Mouse (Mus musculus): ENCODE measurements around the gene Grb10.
A peak's percentile ranks its signal among the peaks of the same experiment; 100 is the strongest.

Grb10 gene

DNA sequence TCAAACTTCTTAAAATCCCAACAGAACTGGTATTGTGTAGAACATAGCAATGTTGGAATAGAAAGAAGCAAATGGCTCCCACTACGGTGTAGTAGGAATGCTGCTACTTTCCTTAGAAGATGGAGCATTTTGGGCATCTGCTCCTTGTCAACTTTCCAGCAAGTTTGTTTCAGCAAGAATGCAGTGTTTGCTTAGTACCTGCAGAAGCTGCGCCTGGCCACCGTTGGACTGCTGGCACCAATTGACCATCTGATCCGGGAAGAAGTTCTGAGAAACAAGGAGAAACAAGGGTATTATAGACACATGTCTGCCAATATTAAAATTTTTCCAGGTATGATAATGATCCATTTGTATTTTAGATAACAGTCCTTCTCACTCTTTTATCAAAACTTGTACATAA, 92.7 kb downstream of the Grb10 start:
- DNase-seq (ENCODE audit: low spot score) = no peak

DNA sequence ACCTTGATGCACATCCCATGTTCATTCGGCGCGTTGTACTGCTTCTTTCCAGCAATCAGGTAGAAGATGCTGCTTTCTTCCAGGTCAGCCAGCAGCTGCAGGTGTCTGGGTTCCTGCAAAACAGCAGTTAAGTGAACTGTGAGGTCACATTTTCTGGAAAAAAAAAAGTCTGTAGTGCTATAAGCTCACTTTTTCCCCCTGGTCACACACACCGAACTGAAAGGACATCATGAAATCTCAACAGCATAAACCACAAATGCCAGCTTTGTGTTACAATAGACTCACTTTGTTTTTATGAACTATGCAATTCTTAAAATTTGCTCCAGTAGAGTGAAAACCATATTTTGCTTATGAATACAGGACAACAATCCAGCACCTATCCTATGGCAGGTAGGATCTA, 93.7 kb downstream of the Grb10 start:
- DNase-seq (ENCODE audit: low spot score) = no peak

GRCm38 (mm10) chr11:11944082-11944349, 94.5 kb downstream of the Grb10 start:
- DNase-seq (ENCODE audit: low spot score) = no peak

- no peak for DNase-seq (ENCODE audit: low spot score)
Observed at GRCm38 (mm10) chr11:11943240-11944081, 95.0 kb downstream of the Grb10 start.

GRCm38 (mm10) chr11:11942320-11943217, 95.9 kb downstream of the Grb10 start:
- DNase-seq (ENCODE audit: low spot score) = no peak

DNA sequence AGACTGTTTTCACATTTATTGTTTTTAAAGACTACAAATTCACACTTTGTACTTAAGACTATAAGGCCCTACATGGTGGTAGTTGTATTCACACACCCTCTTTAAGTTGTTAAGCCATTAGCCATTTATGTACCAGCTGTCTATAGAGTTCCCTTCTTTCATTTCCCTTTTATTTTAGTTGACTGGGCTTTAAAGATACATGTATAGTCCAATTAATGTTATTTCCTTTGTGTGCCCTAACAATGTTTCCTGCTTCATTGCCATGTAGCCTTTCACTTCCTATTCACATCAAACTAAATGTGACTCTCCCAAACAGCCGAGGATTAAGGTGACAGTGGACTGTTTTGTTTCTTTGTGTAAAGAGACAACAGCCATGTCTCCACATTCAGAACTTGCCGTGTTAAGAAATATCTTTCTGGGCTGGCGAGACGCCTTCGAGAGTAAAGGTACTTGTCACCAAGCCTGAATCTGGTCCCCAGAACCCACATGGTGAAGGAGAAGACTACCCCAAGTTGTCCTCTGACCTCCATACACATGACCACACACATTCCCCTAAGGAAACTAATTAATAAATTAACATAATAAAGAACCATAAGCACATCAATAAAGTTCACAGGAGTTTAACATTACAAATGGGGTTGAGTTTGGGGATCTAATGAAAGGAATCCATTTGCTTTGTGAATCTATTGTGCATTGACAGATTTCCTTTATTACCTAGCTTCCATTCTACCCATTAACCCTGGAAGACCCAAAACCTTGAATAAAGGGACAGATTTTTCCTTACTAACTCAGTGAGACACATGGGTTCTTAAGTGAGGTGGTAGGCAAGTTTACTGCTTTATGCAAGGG, 97.4 kb downstream of the Grb10 start:
- DNase-seq (ENCODE audit: low spot score) = no peak

GRCm38 (mm10) chr11:11939611-11940010, 98.9 kb downstream of the Grb10 start:
- DNase-seq (ENCODE audit: low spot score) = no peak

GRCm38 (mm10) chr11:11938591-11938990, 99.9 kb downstream of the Grb10 start:
- DNase-seq (ENCODE audit: low spot score) = no peak

DNA sequence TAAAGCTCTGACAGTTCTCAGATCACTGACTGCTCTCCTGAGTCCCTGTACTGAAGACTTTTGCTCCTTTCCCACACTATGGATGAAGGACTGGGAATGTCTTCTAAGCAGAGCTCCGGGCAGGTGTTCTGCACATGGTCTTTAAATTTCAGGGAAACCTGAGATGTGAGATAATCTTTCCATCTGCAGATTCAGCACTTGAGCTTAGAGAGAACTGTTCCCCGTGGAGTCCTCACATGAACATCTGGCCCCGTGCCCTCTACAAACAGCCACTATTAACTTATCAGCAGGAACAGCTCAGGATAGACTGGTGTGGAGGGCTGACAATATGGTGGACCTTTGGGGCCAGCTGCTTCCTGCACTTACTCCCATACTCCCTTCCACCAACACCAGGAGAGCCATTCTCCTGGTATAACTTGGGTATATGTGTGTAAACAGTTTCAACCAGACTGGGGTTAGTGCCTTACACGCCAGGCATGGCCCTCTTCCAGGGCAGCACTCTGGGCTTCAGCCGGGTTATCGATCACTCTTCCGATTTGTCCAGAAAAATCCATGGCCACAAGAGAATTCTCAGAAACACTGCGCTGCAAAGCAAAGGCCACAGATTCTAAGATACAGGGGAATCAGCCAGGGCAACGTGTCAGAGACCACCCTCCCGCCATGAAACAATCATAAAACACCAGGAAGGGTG, 101.0 kb downstream of the Grb10 start:
- DNase-seq (ENCODE audit: low spot score) = no peak

DNA sequence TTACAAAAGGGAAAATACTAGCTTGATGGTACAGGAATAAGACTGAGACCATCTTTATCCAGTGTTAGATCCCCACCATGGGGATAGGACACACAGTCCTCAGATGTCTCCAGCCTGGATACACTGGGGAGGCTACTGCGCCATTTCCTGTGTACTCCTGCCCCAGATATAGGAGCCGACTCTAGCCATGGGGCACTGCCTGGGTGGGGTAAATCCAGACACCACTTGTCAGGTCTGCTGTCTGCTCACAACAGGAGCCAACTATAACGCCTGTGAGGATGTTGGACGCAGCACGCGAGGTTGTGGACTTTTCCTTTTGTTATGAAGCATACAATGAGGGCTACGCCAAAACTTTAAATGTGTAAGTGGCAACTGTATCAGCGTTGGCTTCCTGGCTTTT, 103.7 kb downstream of the Grb10 start:
- DNase-seq (ENCODE audit: low spot score) = no peak

- DNase-seq (ENCODE audit: low spot score) = peak; percentile 12
Observed at GRCm38 (mm10) chr11:11932102-11932789, 106.2 kb downstream of the Grb10 start.

- no peak for DNase-seq (ENCODE audit: low spot score)
Observed at GRCm38 (mm10) chr11:11931688-11932087, 106.8 kb downstream of the Grb10 start.

- DNase-seq (ENCODE audit: low spot score) = no peak
Observed at GRCm38 (mm10) chr11:11930527-11930926, 108.0 kb downstream of the Grb10 start.

- DNase-seq (ENCODE audit: low spot score) = no peak
Observed at GRCm38 (mm10) chr11:11929059-11929458, 109.4 kb downstream of the Grb10 start.

DNA sequence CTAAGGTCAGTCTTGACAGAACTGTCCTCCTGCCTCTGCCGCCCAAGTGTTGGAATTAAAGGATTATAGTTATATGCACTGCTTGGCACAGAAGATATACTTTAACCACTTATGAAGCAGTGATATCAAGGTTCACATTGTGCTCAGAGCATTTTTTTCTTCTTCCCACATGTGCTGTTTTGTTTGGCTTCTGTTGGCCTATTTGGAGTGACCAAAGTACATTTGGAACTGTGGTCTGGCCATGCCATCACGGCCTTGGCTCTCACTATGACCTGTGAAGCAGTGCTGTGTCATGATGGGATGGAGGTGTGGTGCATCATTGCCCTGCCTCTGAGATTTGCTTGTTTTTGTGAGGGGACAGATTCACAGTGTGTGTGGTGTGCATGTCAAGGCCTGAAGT, 109.9 kb downstream of the Grb10 start:
- no peak for DNase-seq (ENCODE audit: low spot score)

- no peak for DNase-seq (ENCODE audit: low spot score)
Observed at GRCm38 (mm10) chr11:11923900-11924299, 114.6 kb downstream of the Grb10 start.

DNA sequence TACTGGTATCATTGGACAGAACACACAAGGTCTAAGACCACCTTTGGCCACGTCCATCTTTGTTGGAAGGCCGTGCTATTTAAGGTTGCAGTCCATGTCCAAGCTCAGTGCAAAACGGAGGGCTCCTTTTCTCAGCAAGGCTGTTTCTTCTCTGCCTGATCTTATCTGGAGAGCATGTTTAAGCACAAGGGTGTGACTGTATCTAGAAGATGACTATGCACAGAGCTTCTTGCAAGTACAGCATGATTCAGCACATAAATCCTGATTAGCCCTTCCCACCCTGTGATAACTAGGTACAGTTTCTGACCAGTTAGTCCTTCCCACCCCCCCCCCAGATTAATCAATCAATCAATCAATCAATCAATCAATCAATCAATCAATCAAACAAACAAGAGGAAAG, 115.1 kb downstream of the Grb10 start:
- no peak for DNase-seq (ENCODE audit: low spot score)

DNA sequence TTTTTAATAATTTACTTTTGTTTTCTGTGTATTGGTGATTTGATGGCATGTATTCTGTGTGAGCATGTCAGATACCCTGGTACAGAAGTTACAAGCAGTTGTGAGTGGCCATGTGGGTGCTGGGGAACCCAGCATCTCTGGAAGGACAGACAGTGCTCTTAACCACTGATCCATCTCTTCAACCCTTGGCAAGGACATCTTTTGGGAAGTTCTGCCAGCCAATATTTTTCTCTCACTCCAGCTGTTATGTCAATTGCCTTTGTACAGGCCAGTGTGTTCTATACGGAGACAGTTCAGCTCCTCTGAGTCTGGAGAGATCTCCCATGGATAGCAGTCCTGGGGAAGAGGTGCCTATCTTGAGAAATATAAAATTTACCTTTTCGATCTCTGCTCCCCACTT, 116.4 kb downstream of the Grb10 start:
- DNase-seq (ENCODE audit: low spot score) = no peak

DNA sequence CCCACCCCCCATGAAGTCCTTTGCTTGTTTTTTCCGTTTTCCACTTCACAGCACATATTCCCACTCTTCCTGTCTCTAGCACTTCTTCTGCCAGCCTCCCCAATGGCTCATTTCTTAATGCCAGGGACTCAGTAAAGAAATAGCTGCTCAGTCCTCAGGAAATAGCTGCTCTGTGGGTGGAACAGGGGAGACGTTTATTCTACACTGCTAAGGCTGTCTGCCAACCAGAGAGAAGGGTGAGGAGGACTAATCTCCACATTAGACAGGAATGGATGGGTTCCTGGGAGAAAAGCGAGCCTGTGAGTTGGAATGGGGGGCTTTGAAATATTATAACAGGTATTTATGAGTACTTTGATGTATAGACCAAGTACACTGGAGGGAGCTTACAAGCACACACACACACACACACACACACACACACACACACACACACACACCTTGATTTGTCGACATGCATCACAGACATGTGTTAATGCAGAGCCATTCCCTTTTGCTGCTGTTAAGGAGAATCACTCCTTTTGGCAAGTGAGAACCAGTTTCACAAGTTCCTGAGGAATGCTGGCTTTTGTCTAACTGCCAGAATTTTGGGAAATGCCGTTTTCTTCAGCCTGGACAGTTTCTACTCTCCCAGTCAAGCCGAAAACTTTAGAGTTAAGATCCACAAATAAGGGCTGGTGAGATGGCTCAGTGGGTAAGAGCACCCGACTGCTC, 130.6 kb downstream of the Grb10 start:
- DNase-seq (ENCODE audit: low spot score) = no peak

GRCm38 (mm10) chr11:11905518-11905917, 133.0 kb downstream of the Grb10 start:
- DNase-seq (ENCODE audit: low spot score) = no peak

GRCm38 (mm10) chr11:11904995-11905394, 133.5 kb downstream of the Grb10 start:
- DNase-seq (ENCODE audit: low spot score) = no peak
